Mouse (Mus musculus) retina, postnatal 7 days (tissue): ENCODE data around the gene Crbn.

Experiments used
- DNase-seq: peaks from one replicate; pipeline ENCODE4 v3.0.0-alpha.2; 2012; ENCODE audit warnings: low read depth, low spot score

Crbn gene

DNA sequence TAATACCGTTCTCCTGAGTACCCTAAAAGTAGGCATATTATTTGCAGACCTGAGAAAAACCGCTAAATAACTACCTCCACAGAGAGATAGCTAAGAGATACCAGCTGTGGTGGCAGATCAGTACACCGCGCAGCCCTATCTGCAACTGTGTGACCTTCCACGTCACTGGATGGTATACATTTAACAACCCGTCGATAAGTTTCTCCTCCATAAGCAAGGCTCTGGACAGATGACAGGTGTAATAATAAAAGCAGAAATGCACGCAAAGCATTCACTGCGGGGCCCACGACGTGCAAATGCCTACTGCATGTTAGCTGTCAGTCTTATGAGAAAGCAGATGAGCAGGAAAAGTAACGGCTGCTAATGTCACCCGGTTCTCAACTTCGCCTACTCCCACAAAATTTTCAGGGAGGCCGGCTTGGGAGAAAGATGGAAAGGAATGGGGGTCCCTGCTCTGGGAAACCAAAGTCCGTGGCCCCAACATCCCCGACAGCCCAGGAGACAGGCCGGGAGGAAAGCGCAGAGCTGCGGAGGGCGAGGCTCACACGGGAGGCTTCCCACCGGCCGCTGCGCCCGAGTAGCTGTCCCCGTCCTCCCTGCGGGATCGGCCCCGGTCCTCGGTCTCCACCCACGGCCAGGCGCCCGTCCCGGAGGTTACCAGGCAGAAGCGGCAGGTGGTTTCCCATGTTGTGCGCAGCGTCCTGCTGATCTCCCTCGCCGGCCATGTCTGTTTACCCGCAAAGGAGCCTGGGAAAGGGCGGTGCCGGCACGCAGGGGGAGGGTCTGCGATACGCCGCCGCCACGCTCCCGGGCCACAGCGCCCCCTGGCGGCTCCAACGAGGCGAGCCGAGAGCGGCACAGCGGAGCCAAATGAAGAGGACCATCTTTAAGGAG, at the start of gene Crbn:
Gene Crbn, minus strand, starts transcription at position 745 of the 894 bp plus-strand sequence.
- peak; percentile 85 for DNase-seq

DNA sequence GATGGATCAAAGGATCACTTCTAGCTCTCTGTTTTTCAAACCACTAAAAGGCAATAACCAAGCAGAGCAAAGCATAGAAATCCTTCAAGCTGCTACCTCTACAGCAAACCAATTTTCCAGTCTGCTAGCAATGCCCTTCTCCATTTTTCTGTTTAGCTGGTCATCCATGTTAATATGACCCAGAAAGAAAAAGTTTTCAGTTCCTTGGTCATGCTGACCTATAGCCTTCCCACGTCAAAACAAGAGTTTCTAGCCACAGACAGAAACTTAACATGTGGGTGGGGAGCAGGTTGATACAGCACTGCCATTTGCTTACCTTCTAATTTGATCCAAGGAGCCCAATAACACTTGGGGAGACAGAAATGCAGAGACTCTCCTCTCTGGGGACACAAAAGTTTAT, 40.3 kb upstream of the Crbn start:
- DNase-seq: no peak

DNA sequence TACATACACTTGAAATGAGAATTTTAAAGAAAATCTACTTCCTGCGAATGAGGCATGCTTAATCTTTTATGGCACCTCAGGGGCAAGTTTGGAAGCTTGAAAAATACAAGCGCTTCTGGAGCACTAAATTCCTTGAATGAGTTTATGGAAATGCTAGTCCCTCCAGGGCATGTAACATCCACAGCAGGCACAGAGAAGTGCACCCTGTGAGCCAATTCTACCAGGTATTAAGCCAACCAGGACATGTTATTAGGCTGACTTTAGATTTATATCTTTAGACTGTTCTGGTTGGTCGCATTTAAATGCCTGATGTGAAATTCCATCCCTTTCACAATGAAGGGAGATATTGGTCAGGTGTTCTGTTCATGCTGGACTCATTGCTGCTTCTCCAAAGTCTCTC, 38.2 kb upstream of the Crbn start:
- DNase-seq: no peak

DNA sequence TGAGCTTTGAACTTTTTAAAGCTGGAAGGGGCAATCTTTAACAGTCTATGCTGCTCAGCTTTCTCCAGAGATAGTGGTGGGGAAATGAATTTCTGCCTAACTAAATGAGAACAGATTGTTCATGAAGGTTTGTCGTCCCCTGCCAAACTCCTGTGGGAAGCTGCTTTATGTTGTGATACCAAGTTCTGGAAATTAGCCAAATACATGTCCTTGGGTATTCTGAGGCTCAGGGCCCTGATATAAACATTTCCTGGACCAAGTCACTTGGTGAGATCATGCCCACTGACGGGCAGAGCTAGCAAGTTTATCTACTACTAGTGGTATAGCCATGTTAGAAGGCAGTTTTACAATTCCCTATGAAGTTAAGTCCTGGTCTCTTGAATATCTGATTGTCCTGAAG, 35.4 kb upstream of the Crbn start:
- no peak for DNase-seq

DNA sequence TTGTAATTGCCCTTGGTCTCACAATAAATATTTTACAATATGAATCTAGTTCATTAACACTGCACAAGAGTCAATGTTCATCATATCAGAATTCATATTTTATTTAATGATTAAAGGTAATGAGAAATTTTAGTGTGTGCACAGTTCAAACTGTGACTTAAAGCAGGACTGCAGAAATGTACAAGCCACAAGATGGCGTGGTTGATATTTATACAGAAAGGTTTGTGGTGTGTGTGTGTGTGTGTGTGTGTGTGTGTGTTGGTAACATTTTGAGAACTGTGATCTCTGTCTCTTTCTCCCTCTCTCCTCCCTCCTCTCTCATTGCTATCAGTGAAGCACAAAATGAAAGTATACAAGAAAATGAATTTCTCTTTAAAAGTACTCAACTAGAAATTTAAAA, 22.5 kb upstream of the Crbn start:
- DNase-seq: no peak

DNA sequence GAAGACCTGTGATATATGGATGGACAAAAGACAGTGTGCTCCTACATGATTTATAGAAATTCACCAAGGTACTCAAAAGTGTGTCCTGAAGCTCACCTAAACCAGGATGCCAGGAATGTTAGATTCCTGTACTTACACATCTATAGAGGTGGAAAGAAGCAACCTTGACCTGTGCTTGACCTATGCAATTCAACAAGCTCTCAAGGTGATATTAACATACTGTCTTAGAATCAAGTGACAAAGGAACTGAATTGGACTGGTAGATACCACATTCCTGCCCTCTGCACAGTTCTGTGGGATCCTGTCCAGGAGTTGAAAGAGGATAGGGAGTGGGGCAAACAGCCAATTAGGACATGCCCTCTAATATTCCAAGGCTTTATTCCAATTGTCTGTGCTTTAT, 20.7 kb upstream of the Crbn start:
- no peak for DNase-seq

DNA sequence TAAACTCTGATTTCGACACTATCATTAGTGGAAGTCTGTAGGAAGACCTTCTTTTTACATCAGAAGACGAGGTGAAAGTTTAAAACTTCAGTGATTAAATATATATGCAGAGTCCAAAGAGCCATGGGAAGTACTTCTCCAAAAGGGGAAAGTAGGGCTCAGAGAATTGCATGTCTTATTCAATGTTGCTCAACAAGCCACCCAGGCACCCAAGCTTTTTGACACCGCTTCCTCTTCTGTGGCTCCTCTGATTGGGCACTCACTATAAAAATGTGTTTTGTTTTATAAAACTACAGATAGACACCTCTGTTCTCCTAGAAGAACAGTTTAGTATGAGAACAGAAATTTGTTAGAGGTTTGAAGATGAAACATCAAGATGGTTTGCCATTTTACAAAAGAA, 20.0 kb upstream of the Crbn start:
- no peak for DNase-seq

DNA sequence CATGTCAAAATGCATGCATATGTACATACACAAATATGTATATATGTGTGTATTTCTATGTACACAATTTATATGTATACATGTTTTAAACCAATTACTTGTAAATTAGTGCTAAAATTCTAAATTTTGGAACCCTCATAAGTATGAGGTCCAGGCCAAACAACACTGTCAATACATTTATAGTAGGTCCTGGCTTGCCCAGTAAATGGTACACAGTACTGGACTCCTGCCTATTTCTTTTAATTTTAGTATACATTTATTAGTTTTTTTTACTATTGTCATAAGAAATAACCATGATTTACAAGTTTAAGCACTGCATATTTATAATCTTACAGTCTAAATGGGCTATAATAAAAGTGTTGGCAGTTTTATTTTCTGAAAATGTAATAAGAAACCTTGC, 19.4 kb upstream of the Crbn start:
- no peak for DNase-seq

DNA sequence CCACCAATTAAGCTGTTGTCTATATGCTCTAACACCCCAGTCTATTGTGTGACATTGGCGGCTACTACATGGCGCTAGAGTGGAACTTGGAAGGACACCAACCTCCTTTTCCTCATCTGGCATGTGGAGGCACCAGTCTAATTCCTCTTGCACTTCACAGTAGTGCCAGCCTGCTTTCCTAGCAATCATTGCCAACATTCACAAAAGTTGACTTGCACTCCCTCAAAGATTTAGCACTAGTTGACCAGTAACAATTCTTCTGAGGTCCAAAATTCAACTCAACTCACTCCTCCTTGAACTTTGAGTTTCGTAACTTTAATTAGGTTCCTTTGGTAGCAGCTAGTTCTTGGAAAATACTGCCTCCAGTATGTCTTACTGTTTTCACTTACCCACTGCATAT, 10.8 kb upstream of the Crbn start:
- DNase-seq: no peak

DNA sequence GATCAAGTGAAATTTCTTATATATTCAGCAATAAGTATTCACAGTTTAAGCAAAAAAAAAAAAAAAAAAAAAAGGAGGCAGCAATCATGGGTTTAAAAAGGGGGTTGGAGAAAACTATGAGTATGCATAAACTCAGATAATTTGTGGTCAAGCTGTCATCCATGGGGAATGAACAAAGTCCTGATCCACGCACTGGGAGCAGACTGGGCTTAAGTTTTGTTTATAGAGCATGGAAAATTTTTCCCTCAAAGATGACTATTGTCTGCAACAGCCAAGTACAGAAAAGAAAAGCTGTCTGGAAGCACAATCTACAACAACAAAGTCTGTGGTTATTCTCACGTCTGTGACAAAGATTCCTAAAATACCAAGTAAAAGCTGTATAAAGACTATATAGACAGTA, 9.3 kb upstream of the Crbn start:
- no peak for DNase-seq

DNA sequence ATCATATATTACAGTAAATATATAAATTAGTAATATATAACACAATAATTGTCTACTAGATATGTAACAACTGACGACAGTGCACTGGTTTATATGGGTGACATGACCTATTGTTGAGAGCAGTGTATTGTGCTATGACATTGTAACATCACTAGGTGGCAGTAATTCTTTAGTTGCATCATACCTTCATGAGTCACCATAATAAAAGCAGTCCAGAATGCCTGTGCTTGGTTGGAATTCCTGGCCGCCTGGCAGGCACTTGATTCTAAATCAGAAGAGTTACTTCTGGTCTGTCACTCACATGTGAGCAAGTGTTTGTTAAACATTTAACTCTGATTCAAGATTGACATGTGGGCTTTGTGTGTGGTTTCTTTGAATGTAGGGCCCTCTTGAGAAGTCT, 5.0 kb upstream of the Crbn start:
- DNase-seq: no peak

DNA sequence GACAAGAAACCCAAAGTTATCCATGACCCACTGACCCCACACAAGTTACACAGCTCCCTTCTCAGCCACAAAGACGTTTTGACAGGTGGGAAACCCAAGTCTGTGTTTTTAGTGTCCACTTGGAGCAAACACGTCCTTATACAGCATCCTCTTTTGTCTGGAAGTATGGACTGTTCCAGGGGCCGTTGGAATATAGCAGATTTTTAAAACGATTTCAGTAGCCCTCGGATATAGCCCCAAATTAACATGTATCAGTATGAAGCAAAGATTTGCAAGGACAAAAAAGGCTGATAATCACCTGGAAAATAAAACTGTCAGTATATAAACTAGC, 315 bp upstream of the Crbn start:
- no peak for DNase-seq

DNA sequence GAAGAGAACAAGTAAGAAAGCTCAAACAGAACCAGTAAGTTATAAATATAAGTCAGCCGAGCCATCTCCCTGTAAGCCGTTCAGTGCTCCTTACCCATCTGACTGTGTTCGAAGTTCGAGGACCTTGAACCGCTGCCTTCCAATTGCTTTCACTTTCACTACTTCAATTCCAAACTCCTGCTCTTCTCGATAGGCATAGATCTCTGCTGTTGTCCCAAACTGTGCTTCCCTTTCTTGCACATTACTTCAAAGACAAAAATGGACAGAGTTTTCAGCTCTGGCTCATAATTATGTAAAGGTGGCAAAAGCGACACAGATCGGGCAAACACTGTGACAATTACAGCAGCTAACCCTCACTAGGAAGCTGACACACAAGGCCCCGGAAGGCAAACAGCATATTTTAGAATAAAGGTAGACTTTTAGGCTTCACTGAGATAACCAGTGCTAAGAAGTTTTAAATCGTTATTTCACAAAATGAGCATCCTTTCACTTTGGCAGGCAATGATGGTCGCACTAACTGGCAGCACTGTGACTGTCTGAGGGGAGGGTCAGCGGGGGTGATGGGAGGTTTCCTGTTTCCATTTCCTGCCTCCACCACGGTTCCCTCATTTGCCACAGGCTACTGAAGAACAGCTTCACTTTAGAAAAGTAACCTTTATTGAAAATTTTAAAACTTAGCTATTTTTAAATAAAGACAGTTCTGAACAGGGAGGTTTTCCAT, 5.6 kb downstream of the Crbn start:
- no peak for DNase-seq

DNA sequence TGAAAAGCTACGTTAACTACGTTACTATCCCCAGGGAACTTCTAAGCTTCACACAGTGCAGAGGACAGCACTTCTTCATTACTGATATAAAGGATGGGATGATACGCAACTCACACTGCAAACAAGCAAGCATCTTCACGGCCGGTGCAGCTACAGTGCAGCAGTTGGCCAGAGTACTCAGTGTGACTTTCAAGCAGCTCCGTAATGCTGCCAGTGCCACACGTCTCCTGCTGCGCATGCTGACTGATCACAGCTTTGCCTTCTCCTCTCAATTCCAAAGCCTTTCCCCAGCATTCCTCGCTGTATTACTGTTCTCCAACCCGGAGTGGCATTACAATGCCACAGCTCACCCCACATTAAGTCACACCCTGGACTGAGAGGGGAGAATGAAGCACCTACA, 6.3 kb downstream of the Crbn start:
- no peak for DNase-seq

DNA sequence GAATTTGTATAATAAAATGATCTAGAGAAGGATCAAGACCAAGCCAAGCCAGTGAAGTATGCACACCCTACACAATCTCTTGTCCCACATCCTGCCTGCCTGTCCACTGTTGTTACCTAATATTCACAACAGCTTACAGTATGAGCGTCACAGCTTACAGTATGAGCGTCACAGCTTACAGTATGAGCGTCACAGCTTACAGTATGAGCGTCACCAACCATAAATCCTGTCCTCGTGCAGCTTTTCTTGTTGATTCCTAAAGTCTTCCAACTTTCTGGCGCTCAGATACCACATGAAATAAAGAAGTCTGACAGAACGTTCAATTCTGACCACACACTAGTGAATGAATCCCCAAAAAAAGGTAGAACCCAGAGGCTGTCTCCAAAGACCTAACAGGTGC, 6.8 kb downstream of the Crbn start:
- no peak for DNase-seq

DNA sequence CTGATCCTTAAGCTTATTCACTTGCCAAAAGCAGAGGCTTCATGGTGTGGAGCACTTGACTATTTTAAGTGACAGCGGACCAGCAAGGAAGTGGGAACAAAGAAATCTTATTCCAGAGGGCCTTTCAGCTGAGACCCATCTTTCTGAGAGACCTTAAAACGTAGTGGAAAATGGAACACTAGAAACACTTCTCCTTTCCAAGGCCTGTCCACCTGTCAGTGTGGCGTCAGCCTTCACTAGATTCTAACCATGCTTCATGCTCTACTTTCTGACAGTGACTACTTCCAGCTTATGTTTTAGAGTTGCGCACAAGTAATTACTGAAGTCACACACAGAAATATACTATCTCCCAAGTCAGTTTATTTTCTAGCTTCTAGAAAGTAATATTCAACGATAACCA, 7.4 kb downstream of the Crbn start:
- no peak for DNase-seq

DNA sequence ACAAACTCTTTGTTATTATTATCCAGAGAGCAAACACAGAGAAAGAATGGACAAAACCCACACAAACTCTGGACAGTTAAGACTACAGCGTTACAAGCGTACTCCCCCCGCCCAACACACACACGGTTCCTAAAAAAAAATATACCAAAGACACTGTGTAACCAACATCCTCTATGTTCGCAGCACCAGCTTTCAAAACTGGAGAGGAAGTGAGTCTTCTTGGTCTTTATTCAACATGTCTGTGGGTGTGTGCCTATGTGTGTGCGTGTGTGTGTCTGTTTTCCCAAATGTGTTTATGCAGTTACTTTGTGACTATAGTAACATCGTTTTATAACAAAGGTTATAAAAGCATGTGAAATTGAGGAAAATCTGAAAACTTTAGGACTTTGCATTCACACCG, 8.4 kb downstream of the Crbn start:
- no peak for DNase-seq

DNA sequence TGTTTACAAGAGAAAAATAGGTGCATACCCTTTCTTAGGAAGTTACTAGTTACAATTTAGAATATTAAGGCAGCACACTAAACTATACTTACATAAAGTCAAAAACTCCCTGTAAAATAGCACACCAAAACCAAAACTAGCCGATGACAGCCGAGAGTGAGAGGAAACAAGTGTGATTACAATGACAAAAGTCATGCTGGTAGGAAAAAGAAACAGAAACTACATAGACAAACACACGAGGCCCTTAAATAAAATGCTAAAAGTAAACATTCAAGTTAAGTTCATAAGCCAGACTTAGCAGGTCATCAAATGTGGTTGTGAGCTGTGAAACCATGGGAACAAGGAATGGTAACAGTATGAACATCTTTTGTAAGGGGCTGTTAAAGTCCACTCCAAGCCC, 12.7 kb downstream of the Crbn start:
- DNase-seq: no peak

DNA sequence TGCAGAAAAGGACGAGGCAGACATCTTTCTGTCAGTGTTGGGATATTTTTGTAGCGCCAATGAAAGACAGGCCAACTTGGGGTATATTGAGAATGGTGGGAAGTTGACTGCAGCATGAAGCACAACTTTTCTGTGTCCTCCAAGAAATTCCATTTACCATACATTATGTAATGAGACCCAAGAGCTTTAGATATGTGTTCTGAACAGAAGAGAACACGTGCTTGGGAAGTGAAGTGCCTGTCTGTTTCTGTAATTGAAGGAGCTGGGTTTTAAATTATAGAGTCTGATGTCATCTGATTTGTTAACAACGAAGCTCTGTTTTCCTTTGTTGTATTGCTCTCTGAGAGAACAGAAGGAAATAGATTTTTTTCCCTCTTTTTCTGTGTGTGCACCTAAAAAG, 29.8 kb downstream of the Crbn start:
- no peak for DNase-seq

DNA sequence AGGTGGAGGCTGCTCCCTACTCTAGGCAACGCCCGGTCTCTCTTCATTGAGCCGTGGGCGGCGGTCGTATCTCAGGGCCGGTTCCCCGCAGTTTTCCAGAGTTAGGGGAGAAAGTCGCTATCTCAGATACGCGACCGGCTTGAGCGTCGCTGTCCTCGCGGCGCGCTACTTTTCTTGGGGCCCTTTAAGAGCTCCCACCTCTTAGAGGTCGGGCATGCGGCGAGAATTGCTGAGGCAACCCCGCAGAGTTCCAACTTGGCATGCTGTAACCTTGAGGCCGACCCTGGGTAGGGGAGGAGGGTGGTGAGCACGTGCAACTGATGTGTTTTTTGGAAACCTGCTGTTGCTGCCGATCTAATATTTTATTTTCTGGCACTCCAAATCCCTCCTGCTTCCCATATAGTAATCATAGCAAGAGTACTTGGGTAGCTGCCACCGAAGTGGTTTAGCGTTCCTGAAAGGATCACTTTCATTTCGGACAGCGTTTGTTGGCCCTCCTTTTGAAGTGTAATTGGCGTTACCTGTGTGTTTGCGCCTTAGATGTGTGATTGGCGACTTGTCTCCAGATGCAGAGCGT, 30.5 kb downstream of the Crbn start:
- DNase-seq: no peak

DNA sequence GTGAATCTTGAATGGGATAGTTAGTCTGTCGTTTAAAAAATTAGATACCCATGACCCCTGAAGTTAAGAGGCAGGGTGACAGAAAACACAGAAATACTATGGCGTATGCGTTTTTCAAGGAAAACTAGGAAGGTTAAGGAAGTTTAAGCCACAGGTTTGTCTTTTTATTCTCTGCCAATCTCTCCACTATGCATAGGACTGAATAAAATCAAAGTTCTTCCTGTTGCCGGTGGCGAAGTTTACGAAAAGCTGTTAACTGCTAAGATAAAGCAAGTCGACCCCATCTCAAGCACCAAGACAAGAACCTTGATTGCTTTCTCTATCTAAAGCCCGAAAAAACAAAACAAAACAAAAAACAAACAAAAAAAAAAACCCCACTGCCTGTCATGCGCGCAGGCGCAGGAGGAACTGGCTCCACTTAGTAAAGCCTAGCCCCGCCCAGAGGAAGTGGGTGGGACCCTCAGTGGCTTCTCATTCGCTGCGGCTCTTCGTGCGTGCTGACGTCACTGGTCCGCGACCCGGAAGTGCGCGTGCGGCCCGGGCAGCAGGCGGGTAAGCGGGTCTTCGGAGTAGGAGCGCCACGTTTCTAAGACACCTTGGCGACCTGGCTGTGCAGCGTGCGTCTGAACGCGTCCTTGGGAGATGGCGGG, 31.1 kb downstream of the Crbn start, which contains the start of gene Trnt1:
Gene Trnt1, plus strand, starts transcription at position 481 of the 650 bp plus-strand sequence.
- DNase-seq: peak; percentile 97

DNA sequence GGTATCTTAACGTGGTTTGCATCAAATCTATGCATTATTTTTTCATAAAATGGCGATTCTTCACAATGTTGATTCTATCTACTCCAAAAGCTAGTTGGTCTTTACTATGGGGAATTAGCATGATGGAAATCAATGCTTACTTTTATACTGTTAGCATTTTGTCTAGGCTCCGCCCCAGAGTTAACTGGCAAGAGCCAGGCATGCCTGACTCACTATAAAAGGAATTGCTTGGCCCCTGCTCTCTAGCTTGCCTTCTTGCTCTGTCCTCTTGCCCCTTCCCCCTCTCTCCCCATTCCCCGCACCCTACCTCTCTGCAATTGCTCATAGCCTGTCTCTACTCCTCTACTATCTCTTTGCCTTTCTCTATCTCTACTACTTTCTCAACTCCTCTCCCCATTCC, 33.1 kb downstream of the Crbn start:
- no peak for DNase-seq
